Mouse (Mus musculus): ENCODE results near the gene Olfr353. TPM values are rescaled to one million over a fixed set of nuclear protein-coding genes. Genes with fewer than 3 reads are reported as not detected.

Olfr353 gene
- polyA plus RNA-seq, 1 experiment from 2014 or later = not detected

Other genes starting within 250 kb of the Olfr353 start
- gene Olfr346, start 207.1 kb downstream of the Olfr353 start, polyA plus RNA-seq (2015; fragmentation: Nextera tagmentation; extraction: Ambion mirVana) = not detected in 2 replicates
- gene Olfr347, start 161.0 kb downstream of the Olfr353 start, polyA plus RNA-seq (2015; fragmentation: Nextera tagmentation; extraction: Ambion mirVana) = not detected in 2 replicates
- not detected in 2 replicates for gene Olfr348, start 108.7 kb downstream of the Olfr353 start, polyA plus RNA-seq (2015; fragmentation: Nextera tagmentation; extraction: Ambion mirVana)
- not detected in 2 replicates for gene Olfr50, start 102.4 kb downstream of the Olfr353 start, polyA plus RNA-seq (2015; fragmentation: Nextera tagmentation; extraction: Ambion mirVana)
- gene Olfr3, start 75.9 kb downstream of the Olfr353 start, polyA plus RNA-seq (2015; fragmentation: Nextera tagmentation; extraction: Ambion mirVana) = not detected in 2 replicates
- gene Olfr350, start 46.6 kb downstream of the Olfr353 start, polyA plus RNA-seq (2015; fragmentation: Nextera tagmentation; extraction: Ambion mirVana) = not detected in 2 replicates
- not detected in 2 replicates for gene Olfr351, start 30.3 kb downstream of the Olfr353 start, polyA plus RNA-seq (2015; fragmentation: Nextera tagmentation; extraction: Ambion mirVana)
- gene Olfr352, start 24.5 kb downstream of the Olfr353 start, polyA plus RNA-seq (2015; fragmentation: Nextera tagmentation; extraction: Ambion mirVana) = not detected in 2 replicates
- not detected in 2 replicates for gene Olfr354, start 12.7 kb upstream of the Olfr353 start, polyA plus RNA-seq (2015; fragmentation: Nextera tagmentation; extraction: Ambion mirVana)
- not detected in 2 replicates for gene Olfr355, start 36.0 kb upstream of the Olfr353 start, polyA plus RNA-seq (2015; fragmentation: Nextera tagmentation; extraction: Ambion mirVana)
- not detected in 2 replicates for gene Olfr356, start 44.2 kb upstream of the Olfr353 start, polyA plus RNA-seq (2015; fragmentation: Nextera tagmentation; extraction: Ambion mirVana)
- not detected in 2 replicates for gene Olfr357, start 100.9 kb upstream of the Olfr353 start, polyA plus RNA-seq (2015; fragmentation: Nextera tagmentation; extraction: Ambion mirVana)
- not detected in 2 replicates for gene Olfr358, start 116.4 kb upstream of the Olfr353 start, polyA plus RNA-seq (2015; fragmentation: Nextera tagmentation; extraction: Ambion mirVana)
- gene Olfr360, start 172.8 kb upstream of the Olfr353 start, polyA plus RNA-seq (2015; fragmentation: Nextera tagmentation; extraction: Ambion mirVana) = not detected in 2 replicates
- gene Olfr361, start 196.4 kb upstream of the Olfr353 start, polyA plus RNA-seq (2015; fragmentation: Nextera tagmentation; extraction: Ambion mirVana) = not detected in 2 replicates
- not detected in 2 replicates for gene Olfr362, start 225.0 kb upstream of the Olfr353 start, polyA plus RNA-seq (2015; fragmentation: Nextera tagmentation; extraction: Ambion mirVana)
- not detected in 2 replicates for gene Olfr364-ps1, start 246.4 kb upstream of the Olfr353 start, polyA plus RNA-seq (2015; fragmentation: Nextera tagmentation; extraction: Ambion mirVana)